Mouse (Mus musculus): ENCODE data around the gene 1700003E16Rik. TPM values are rescaled to one million over a fixed set of nuclear protein-coding genes. Genes with fewer than 3 reads are reported as not detected.

1700003E16Rik gene
- total RNA-seq, 1 experiment from 2014 or later, result 0.35 TPM

Other genes starting within 250 kb of the 1700003E16Rik start
- 0.13 and 0.55 TPM in 2 replicates for gene Sema4f, start 216.6 kb upstream of the 1700003E16Rik start, total RNA-seq (2017)
- 1.2 and 2.6 TPM in 2 replicates for gene M1ap, start 209.5 kb upstream of the 1700003E16Rik start, total RNA-seq (2017)
- 22.9 and 39.6 TPM in 2 replicates for gene Dok1, start 122.9 kb upstream of the 1700003E16Rik start, total RNA-seq (2017)
- gene Loxl3, start 122.2 kb upstream of the 1700003E16Rik start, total RNA-seq (2017), result 1.3 and 2.2 TPM in 2 replicates
- 114 and 124 TPM in 2 replicates for gene Aup1, start 101.9 kb upstream of the 1700003E16Rik start, total RNA-seq (2017)
- 42.7 and 43.3 TPM in 2 replicates for gene Htra2, start 101.1 kb upstream of the 1700003E16Rik start, total RNA-seq (2017)
- 0.13 and 0.25 TPM in 2 replicates for gene Dqx1, start 98.6 kb upstream of the 1700003E16Rik start, total RNA-seq (2017)
- not detected in 2 replicates for gene Tlx2, start 86.1 kb upstream of the 1700003E16Rik start, total RNA-seq (2017)
- gene Pcgf1, start 78.5 kb upstream of the 1700003E16Rik start, total RNA-seq (2017), result 24.2 and 24.6 TPM in 2 replicates
- gene Lbx2, start 70.0 kb upstream of the 1700003E16Rik start, total RNA-seq (2017), result 1.5 TPM in 1 of 2 replicates, not detected in the other
- gene Ccdc142, start 54.8 kb upstream of the 1700003E16Rik start, total RNA-seq (2017), result 0.45 and 2.3 TPM in 2 replicates
- 2.4 and 4.1 TPM in 2 replicates for gene Gm42688, start 54.8 kb upstream of the 1700003E16Rik start, total RNA-seq (2017)
- gene Mrpl53, start 47.4 kb upstream of the 1700003E16Rik start, total RNA-seq (2017), result 8.4 and 19.3 TPM in 2 replicates
- 57.8 and 60.4 TPM in 2 replicates for gene Mogs, start 40.9 kb upstream of the 1700003E16Rik start, total RNA-seq (2017)
- 148 and 226 TPM in 2 replicates for gene Wbp1, start 34.8 kb upstream of the 1700003E16Rik start, total RNA-seq (2017)
- 31.1 and 42.3 TPM in 2 replicates for gene Ino80b, start 31.0 kb upstream of the 1700003E16Rik start, total RNA-seq (2017)
- gene Rtkn, start 20.9 kb upstream of the 1700003E16Rik start, total RNA-seq (2017), result 7.1 and 12.4 TPM in 2 replicates
- 0.20 and 0.31 TPM in 2 replicates for gene Wdr54, start within 50 bp of the 1700003E16Rik start, total RNA-seq (2017)
- 50.5 and 70.9 TPM in 2 replicates for gene Dctn1, start 9.5 kb downstream of the 1700003E16Rik start, total RNA-seq (2017)
- not detected in 2 replicates for gene Slc4a5, start 63.4 kb downstream of the 1700003E16Rik start, total RNA-seq (2017)
- 11.4 and 11.9 TPM in 2 replicates for gene Mthfd2, start 169.5 kb downstream of the 1700003E16Rik start, total RNA-seq (2017)
- gene Mob1a, start 169.6 kb downstream of the 1700003E16Rik start, total RNA-seq (2017), result 136 and 163 TPM in 2 replicates
- 53.2 and 53.4 TPM in 2 replicates for gene Bola3, start 192.7 kb downstream of the 1700003E16Rik start, total RNA-seq (2017)

Measured in hematopoietic stem cell, adult 5-6 weeks (primary cell).